Mouse (Mus musculus): Measurements from ENCODE around the gene Pcsk7.

Gene Pcsk7

DNA sequence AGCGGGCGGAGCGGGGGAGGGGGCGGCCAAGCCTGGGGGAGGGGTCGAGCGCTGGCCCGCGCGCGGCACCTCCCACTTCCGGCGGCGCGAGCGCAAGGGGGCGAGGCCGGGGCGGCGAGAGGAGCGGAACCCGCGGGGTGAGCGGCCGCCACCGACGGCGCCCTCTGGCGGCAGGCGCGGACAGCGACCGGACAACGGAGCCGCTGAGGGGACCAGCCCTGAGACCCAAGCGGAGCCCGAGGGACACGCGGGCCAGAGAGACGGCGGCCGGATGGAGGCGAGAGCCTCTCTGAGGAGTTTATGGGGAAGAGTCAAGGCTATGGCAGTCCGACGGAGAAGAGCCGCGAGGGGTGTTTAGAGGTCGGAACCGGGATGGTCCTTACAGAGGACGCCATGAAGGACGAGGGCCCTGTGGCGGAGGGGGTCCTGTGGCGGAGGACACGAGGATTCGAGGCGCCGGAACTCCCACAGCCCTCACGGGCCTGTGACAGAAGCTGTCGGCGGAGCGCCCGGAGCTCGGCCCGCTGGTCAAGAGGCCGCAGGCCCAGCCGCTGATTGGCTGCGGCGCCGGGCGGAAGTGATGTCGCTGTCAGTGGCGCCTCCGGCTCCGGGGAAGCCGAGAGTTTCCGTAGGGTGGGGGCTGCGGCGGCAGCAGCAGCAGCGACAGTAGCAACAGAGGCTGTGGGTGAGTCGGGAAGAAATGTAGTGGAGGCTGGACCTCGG lies at the start of gene Pcsk7, which contains the start of gene Rnf214:
Gene Pcsk7, plus strand, starts transcription at position 143 of the 723 bp plus-strand sequence.
Gene Rnf214, minus strand, starts transcription at position 557 of the 723 bp plus-strand sequence.
- DNase-seq = peak; percentile 92

DNA sequence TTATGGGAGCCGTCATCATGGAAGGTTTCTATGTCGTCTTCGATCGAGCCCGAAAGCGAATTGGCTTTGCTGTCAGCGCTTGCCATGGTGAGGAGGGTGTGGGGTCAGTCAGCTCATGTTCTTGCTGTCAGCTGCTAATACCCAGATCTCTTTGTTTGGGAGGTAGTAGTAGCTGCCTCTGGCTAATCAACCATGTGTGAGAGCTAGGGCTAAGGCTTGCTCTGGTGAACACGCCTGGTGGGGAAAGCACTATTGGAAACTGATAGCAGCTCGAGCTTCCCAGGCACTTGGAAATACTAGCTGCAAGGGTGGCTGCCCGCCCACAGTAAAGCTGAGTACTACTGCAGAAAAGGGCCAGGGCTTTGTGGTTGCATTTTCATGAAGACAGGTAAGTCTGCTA lies 46.9 kb upstream of the Pcsk7 start:
- DNase-seq = no peak

DNA sequence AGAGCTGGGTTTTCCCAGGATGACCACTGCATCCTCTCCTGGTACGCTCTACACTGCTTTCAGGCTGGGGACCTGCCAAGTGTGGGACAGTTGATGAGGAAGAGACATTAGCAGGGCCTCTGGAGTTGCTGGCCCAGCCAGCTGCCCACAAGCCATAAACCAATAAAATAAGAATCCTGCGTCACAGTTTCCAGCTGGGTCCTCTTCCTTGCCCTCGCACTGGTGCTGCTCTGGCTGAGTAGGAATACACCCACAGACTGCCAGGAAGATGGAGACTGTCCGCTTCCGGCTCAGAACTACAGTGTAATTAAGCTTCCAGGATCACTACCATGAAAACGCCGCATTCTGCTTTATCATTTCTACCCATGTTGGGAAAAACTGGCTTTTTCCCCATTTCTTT lies 44.5 kb upstream of the Pcsk7 start:
- DNase-seq = no peak

DNA sequence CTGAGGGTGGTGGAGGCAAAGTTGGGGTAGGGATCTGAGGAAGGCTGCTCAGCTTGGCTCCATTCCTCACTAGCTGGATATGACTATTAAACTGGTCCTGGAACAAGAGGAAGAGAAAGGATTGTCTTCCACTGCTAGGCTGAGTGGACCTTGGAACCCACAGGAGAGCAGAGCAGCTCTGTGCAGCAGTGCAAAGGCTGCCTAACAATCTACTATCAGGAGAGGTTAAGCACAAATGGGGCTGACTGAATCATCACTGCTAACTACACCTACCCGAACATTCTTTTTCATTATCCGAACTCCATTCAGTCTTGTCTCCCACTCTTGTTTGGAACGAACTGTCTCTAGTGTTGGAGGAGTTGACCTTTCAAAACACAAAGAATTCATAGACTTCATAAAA lies 37.1 kb upstream of the Pcsk7 start:
- no peak for DNase-seq

DNA sequence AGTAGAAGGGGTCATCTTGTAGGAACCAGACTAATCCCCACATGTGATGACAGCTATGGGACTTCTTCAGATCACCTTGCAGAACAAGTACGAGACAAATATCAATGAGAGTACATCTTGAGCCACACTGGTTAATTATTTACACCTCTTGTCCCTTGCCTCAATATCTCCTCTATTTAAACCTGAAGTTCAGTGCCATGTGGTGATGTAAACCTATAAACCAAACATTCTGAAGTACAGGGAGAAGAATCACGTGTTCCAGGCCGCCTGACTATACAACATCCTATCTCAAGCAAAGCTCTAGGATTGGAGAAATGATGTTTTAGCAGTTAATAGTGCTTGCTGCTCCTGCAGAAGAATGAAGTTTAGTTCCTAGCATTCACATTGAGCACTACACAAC lies 36.0 kb upstream of the Pcsk7 start:
- no peak for DNase-seq

DNA sequence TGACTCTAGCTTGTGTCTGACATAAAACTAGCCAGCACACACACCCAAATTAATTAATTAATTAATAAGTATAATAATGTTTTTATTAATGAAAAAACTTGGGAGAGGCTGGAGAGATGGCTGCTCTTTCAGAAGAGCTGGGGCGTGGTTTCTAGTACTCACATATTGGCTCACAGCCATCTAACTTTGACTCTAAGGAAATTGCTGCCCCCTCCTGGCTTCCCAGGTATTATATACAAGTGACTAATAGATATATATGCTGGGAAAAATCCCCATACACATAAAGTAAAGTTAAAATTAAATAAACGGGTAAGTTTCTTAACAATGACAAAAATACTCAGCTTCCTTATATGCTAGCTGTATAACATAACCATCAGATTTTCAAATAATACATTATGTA lies 28.4 kb upstream of the Pcsk7 start:
- no peak for DNase-seq

DNA sequence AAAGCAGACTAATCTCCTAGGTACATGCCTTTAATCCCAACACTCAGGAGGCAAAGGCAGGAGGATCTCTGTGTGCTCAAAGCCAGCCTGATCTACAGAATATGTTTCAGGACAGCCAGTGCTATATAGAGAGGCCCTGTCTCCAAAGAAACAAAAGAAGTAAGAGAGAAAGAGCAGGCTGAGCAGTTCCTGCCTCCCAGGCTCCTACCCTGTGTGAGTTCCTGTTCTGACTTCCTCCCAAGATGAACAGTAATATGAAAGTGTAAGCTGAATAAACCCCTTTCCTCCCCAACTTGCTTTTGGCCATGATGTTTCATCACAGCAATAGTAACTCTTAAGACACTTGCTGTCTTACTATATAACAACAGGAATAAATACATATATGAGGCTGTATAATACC lies 12.6 kb upstream of the Pcsk7 start:
- no peak for DNase-seq

DNA sequence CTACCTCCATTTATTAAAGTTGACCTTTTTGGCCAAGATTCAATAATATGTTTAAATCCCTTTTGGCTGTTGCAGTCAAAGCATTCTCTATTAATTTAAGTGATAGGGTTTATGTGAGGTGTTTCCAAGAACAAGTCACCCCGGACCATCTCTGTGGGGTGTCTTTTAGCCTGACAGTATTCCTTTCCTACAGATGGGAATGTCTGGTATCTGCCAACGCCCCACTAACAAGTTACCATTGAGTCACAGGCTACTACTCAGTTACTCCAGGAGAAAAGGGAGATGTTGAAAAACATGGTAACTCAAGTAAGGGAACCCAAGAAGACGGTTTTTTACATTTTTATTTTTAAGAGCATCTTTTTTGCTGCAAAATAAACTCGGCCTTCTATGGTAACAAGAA lies 1.1 kb upstream of the Pcsk7 start:
- DNase-seq = no peak

DNA sequence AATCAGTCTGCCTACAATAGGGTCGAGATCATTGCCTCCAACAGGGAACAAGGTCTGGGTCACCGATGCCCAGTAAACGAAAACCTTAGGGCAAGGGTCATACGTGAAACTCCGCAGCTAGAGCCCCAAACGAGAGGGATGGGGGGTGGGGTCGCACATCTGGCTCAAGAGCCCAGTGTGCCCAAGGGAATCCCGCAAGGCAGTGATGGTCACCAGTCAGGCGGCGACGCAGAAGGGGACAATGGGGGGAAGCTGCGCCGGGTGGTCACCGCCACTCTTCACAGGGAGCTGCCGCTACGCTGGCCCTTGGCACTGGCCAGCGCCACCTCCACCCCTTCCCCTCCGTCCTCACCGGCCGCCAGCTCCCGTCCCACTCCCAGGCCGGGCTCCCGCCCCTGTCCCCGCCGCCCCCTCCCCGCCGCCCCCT lies 473 bp upstream of the Pcsk7 start:
- peak; percentile 69 for DNase-seq

DNA sequence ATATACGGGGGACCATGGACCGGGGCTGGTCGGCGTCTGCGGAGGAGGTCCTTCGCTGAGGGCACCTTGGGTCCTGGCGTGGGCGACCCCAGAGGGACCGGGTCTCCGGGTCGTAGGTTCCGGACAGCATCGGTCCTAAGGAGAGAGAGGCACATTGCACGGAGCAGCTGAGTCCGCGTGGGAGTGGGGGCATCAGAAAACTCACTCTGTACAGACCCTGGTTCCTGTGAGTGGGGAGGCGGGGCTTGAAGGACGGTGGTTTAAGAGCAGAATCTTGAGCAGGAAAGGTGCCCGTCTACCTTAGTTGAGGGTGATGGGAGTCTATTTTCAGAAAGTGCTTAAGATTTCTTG lies 756 bp downstream of the Pcsk7 start:
- no peak for DNase-seq

DNA sequence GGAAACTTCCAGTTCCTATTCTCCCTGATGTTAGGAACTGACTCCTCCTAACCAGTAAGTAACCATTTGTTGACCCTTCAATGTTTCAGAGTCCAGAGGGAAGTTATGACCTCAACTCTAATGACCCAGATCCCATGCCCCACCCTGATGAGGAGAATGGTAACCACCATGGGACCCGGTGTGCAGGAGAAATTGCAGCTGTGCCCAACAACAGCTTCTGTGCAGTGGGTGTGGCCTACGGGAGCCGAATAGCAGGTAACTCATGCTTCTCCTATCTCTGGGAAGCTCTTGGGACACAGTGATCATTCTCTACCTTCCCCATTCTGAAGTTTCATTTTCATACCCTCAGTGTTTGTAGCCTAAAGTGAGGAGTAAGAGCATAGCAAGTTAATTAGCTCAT lies 4.7 kb downstream of the Pcsk7 start:
- DNase-seq = no peak

DNA sequence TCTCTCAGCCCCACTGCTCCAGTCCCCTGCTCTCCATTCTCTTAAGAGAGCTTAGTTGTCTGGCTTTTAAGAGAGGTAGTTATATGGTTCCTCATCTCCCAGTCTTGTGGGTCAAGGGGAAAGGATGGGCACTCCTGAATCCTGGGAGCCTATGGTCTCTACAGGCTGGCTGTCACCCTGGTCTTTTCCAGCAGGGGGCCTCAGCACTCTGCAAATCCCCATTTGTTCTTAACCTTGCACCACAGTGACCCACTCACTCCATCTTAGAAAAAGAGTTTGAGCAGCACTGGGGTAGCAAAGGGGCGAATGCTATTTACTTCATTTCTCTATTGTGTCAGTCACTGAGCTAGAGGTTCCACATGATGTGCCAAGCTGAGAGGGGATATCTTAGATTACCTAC lies 5.4 kb downstream of the Pcsk7 start:
- no peak for DNase-seq

DNA sequence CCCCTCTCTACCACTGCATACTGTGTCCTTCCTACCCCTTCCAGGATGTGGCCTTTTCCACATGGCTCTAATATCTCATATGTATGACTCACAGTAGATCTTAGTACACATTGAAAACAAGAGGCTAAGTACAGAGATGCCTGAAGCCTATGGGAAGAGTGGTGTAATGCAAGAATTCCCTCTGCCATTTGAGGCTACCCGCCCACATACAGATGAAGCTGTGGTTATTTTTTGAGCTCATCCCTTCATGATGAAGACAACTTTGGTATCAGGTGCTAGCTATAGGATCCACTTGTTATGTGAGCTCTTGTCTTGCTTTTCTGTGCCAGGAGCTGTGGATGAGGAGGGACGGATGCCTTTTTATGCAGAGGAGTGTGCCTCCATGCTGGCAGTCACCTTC lies 9.4 kb downstream of the Pcsk7 start:
- no peak for DNase-seq

DNA sequence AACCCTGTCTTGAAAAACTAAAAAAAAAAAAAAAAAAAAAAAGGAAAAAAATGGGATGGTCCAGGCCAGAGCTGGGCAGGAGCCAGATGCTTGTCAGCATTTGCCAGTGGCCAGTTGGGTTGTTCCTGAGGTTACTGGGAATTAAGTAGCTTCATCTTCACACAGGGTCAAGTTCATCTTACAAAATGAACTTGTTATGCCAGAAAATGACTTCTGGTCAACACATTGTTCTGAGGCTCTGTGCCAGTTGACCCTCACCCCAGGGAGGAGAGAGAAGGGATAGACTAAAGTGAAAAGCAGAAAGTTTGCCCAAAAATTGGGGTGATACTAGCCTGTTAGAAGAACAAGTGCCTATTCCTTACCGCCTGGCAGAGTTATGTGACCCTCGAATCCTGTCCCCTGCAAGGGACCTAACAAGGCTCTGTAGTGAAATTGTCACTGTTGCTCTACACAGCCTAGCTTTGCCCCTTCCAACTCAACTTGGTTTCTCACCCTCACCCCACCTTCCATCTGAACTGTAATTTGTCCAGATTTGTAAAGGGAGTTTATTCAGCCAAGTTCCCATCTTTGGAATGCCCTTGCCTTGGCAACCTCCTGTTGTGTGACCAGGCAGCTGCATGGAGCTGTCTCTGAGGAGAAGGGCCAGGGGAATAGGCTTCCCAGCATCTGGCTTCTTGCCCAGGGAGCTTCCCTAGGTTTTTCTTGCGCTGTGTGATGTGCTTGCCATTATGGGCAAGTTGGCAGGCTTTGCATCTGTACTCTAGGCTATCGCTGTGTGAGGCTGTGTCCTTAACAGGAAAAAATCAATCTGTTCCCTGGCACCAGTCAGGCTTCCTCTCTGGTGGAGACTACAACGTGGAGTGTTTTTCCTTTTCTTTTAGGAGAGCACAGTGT lies 11.0 kb downstream of the Pcsk7 start:
- no peak for DNase-seq

DNA sequence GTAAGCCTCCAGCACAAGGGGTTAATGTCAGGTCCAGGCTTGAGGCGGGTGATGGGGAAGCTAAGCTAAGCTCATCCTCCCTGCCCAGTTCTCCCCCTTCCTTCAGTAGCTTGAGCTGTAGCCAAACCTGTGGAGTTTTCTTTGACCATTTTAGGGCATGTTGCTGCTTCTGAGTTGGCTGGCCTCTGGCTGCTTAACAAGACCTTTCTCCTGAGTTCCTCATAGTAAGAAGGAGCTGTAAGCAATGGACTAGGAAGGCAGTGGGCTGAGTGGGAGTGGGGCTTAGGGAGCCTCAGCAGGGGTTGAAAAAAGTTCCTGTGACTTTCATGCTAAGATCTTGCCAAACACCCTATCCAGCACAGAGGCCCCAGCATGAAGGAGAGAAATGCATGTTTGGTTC lies 13.6 kb downstream of the Pcsk7 start:
- no peak for DNase-seq

DNA sequence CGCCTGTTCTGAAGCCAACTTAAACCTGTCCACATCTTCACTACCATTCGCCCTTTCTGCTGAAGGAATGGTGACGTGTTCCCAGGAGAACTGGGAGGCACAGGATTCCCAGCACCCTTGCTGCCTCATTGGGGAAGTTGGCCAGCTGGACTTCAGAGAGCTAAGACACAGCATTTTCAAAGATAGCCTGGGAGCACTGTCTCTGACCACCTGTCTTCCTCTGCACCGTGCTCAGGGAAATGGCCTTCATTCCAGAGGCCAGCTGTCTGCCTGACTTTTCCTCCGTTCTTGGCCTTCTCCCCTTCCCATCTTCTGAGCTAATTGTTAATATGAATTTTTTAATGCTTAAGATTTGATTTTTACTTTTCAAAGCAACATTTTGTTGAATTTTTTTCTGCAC lies 23.0 kb downstream of the Pcsk7 start:
- DNase-seq = no peak

DNA sequence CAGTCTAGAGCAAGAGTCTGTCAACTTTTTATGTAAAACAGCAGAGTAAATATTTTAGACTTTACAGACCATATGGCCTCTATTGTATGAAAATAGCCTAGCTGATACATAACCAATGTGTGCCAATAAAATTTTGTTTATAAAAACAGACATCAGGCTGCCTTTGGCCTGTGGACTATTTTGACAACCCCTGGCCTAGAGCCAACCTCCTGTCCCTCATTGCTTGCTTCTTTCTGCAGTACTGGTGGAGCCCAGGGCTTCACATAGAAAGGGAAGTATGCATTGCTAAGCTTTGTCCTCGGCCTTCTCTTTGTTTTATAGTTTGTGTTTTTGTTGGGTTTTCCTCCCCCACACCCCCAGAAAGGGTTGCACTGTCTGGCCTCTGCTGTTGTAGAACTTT lies 25.7 kb downstream of the Pcsk7 start:
- DNase-seq = no peak

DNA sequence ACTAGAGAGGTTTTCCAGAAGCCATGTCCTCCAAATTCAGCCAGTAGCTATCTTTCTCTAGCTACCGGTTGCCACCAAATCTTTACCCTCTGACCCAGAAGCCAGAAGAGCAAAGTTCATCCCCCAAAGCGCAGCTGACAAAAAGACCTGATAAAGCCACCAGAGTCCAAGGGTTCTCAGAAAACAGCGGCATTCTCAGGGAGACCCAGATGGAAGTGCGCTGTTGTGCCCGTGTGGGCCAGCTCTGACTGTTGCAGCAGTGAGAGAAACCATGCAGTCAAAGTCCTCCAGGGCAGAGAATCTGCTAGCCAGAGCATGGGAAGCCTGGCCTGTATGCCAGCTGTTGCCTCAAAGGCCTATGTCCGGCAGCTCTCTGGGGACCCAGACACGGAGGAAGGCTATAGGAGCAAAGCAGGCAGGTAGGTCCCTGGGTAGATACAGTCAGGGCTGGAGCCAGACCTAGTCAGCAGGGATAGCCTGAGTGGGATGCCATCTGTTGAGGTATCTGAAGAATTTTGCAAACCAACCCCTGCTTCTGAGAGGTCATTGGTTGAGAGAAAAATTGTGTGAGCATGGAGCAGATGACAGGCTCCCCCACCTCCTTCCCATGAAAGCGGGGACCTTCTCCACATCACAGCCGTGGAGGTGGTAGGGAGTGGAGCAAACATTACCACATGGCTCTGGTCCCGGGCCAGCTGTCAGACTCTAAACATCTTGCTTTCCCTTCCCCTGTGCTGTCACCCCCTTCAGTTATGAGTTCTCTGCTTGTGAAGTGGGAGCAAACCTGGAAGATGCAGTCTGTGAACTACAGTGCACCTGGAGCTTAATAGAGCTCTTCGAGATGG lies 26.5 kb downstream of the Pcsk7 start:
- DNase-seq = no peak

DNA sequence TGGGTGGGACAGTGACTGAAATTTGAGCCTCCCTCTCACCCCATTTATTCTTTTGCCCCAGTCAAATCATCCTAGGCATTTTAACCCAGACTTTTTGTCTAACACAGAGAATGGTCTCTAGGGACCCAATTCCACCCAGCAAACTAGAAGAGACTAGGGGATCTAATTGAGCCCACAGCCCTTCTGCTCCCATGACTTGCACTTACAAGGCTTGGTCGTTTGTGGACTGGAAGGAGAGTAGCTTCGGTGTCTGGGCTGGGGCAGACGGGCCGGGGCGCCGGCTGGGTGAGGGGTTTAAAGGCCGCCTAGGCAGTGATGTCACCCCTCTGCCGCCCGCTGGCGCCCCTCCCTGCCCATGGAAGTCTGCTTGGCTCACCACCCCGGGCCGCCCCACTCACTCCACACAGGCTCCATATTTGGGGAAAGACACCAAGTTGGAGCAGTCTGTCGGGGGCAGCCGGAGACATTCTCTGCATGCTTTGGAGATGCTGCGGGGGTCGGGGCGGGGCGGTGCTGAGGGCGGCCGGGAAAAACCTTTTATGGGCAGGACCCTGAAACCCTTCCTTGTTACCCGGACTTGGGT lies 29.4 kb downstream of the Pcsk7 start, which contains the start of gene Tagln:
Gene Tagln, minus strand, starts transcription at position 431 of the 583 bp plus-strand sequence.
- no peak for DNase-seq

DNA sequence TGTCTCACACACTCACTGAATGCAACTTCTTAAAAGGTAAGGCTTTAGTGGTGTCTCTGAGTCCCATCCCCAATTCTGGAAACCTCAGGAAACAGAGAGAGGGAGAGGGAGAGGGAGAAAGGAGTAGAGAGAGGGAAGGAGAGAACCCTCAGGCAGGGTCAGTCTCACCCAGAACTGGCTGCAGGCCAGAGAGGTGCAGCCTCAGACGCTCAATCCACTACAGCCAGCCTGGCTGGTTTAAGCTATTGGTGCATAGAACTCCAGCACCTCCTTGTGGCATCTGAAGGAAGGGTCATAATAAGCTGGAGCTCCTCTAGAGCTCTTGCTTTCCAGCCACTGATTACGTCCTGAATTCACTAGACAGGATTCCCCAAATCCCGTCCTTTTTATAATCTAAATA lies 30.6 kb downstream of the Pcsk7 start:
- peak; percentile 66 for DNase-seq

DNA sequence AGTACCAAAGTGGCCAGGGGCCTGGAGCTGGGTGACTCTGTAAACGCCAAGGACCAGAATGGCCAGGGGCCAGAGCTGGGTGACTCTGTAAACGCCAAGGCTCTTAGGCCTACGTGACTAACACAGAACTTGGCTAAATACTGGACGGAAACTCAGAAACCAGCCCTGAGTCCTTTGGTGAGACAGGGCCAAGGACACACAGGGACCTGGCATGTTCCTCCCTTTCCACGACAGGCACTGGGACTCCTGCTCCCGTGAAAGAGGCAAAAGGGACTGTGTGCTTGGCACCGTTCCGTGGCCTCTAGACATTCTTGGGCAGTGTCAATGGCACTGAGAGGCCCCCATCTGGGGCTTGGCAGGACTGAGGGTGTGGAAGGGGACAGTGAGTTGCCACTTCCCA lies 31.8 kb downstream of the Pcsk7 start:
- DNase-seq = no peak

DNA sequence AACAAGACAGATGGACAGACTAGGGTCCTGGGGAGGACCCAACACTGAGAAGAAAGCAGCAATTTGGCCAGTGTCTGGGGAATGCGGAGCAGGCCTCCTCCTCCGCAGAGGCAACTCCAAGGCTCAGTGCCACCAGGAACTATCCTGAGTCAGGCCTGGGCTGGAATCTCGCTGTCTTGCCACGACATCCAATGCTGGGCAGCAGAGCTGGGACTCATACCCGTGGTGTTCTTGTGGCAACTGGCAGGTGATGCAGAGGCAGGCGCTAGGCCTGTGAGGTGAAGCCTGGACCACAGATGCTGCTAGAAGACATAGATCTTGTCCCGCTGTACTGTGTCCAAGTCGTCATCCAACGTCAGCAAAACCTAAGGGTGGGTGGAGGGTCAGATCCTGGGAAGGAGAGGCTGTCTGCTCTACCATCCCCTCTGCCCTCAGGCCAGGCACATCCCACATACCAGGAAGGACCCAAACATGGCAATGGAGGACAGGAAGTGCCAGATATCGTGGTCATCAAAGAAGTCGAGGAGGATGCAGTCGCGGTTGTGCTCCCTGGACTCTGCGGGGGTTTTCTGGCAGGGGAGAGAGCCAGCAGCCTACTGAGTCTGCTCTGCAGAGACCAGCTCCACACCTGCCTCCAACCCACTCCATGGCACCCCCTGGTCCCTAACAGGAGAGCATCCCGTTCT lies 32.8 kb downstream of the Pcsk7 start:
- DNase-seq = no peak

Data from cerebellum, adult 11-12 months (tissue).